Mouse (Mus musculus): ENCODE measurements at regions not wholly inside any gene's neighbourhood (a gene's known extent, or its start where the extent isn't known, plus 50 kb on each side); places are given as distances from the start of the nearest gene placed in this dataset.

- no peak for DNase-seq
These were observed 61.0 kb upstream of the Lpcat1 start for GRCm38 (mm10) chr13:73405720-73406629.

- no peak for DNase-seq
These were observed 66.1 kb upstream of the Lpcat1 start for GRCm38 (mm10) chr13:73400921-73401320.

- DNase-seq, result no peak
These were observed 68.7 kb upstream of the Ndufs6 start for GRCm38 (mm10) chr13:73397033-73397432.

- DNase-seq, result no peak
These were observed 67.5 kb upstream of the Ndufs6 start for GRCm38 (mm10) chr13:73395856-73396255.

GRCm38 (mm10) chr13:73389051-73389450 lies 60.7 kb upstream of the Ndufs6 start:
- DNase-seq, result no peak

- peak in 1 of 2 experiments; percentile 6 for DNase-seq
These were observed 55.2 kb upstream of the Ndufs6 start for GRCm38 (mm10) chr13:73383585-73383984.
